Mouse (Mus musculus) left cerebral cortex, postnatal 4 days (tissue): ENCODE results near the gene Uckl1. TPM values are rescaled to one million over a fixed set of nuclear protein-coding genes. Genes with fewer than 3 reads are reported as not detected.
A peak's percentile ranks its signal among the peaks of the same experiment; 100 is the strongest.

Experiments
- DNase-seq: peaks from one replicate; pipeline ENCODE4 v3.0.0-alpha.2; 2022
- intact Hi-C: fragments of 180-260 bp; cut with DNase I; formaldehyde crosslinking; loops from one replicate; pipeline ENCODE4 v1.15.1; 2025
- total RNA-seq, 2 experiments: library from RNA; stranded (reverse); gene quantifications; 2 replicates each; pipeline ENCODE4 v1.2.3; 2021

Gene Uckl1
- total RNA-seq, 2 experiments from 2014 or later, result 66.1 to 69.2 TPM

GRCm38 (mm10) chr2:181590471-181590870 lies 5.8 kb upstream of the Uckl1 start:
- intact Hi-C loops, result no loop called here
- no peak for DNase-seq

GRCm38 (mm10) chr2:181589732-181590105 lies 5.0 kb upstream of the Uckl1 start:
- DNase-seq, result no peak
- intact Hi-C loops, result loop anchor here (10.0 kb wide), 1 partner anchor 195 kb away; no protein-coding TSS in a partner anchor

- intact Hi-C loops, result loop anchor here (10.0 kb wide), 1 partner anchor 194 kb away; no protein-coding TSS in a partner anchor
- no peak for DNase-seq
These were observed 4.5 kb upstream of the Uckl1 start for GRCm38 (mm10) chr2:181589011-181589731.

GRCm38 (mm10) chr2:181588229-181588780 lies 3.6 kb upstream of the Uckl1 start:
- intact Hi-C loops, result loop anchor here (10.0 kb wide), 1 partner anchor 194 kb away; no protein-coding TSS in a partner anchor
- DNase-seq, result no peak

GRCm38 (mm10) chr2:181587796-181588195 lies 3.1 kb upstream of the Uckl1 start:
- DNase-seq, result no peak
- intact Hi-C loops, result loop anchor here (10.0 kb wide), 1 partner anchor 193 kb away; no protein-coding TSS in a partner anchor

- intact Hi-C loops, result loop anchor here (10.0 kb wide), 1 partner anchor 191 kb away; no protein-coding TSS in a partner anchor
- no peak for DNase-seq
These were observed 1.4 kb upstream of the Uckl1 start for GRCm38 (mm10) chr2:181586124-181586523.

GRCm38 (mm10) chr2:181585506-181585905 lies 814 bp upstream of the Uckl1 start:
- intact Hi-C loops, result loop anchor here (10.0 kb wide), 1 partner anchor 191 kb away; no protein-coding TSS in a partner anchor
- DNase-seq, result no peak

GRCm38 (mm10) chr2:181583460-181584257 lies 1.0 kb downstream of the Uckl1 start:
- intact Hi-C loops, result loop anchor here (10.0 kb wide), 1 partner anchor 189 kb away; no protein-coding TSS in a partner anchor
- DNase-seq, result no peak

- intact Hi-C loops, result loop anchor here (10.0 kb wide), 1 partner anchor 188 kb away; no protein-coding TSS in a partner anchor
- DNase-seq, result no peak
These were observed 1.8 kb downstream of the Uckl1 start for GRCm38 (mm10) chr2:181582939-181583338.

GRCm38 (mm10) chr2:181582358-181582757 lies 2.3 kb downstream of the Uckl1 start:
- intact Hi-C loops, result loop anchor here (10.0 kb wide), 1 partner anchor 188 kb away; no protein-coding TSS in a partner anchor
- no peak for DNase-seq

- peak; percentile 81 for DNase-seq
- intact Hi-C loops, result loop anchor here (10.0 kb wide), 1 partner anchor 187 kb away; no protein-coding TSS in a partner anchor
These were observed 3.1 kb downstream of the Uckl1 start for GRCm38 (mm10) chr2:181581402-181582120.

- intact Hi-C loops, result loop anchor here (10.0 kb wide), 1 partner anchor 186 kb away; no protein-coding TSS in a partner anchor
- DNase-seq, result peak; percentile 81
These were observed 3.7 kb downstream of the Uckl1 start for GRCm38 (mm10) chr2:181581016-181581401.

- no peak for DNase-seq
- intact Hi-C loops, result loop anchor here (10.0 kb wide), 1 partner anchor 185 kb away; no protein-coding TSS in a partner anchor
These were observed 4.4 kb downstream of the Uckl1 start for GRCm38 (mm10) chr2:181580131-181580772.

GRCm38 (mm10) chr2:181579681-181580080 lies 5.0 kb downstream of the Uckl1 start:
- intact Hi-C loops, result loop anchor here (10.0 kb wide), 1 partner anchor 185 kb away; no protein-coding TSS in a partner anchor
- DNase-seq, result no peak

- DNase-seq, result no peak
- intact Hi-C loops, result no loop called here
These were observed 5.7 kb downstream of the Uckl1 start for GRCm38 (mm10) chr2:181578790-181579618.

GRCm38 (mm10) chr2:181577981-181578581 lies 6.6 kb downstream of the Uckl1 start:
- intact Hi-C loops, result no loop called here
- no peak for DNase-seq

GRCm38 (mm10) chr2:181577126-181577525 lies 7.6 kb downstream of the Uckl1 start:
- no peak for DNase-seq
- intact Hi-C loops, result no loop called here

GRCm38 (mm10) chr2:181576613-181577012 lies 8.1 kb downstream of the Uckl1 start:
- no peak for DNase-seq
- intact Hi-C loops, result no loop called here
